Mouse (Mus musculus): ENCODE measurements around the gene Frmd6.

Frmd6 gene

DNA sequence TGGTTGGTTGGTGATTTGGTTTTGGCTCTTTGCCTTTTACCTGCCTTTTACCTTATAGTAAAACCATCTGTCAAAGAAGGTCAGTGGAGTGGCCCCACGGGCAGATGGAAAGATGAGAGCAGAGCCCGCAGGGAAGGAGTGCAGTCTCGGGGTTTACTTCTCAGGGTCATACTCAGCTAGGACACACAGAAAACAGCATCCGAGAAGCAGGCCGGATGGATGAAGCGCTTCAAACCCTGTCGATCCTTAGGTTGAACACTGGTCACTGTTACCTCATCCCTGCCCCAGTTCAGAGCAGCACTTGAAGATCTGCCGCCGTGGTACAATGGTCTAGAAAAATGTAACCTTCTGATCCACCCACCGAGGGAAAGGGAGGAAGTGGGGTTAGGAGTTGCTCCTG lies 79.2 kb downstream of the Frmd6 start:
- DNase-seq (ENCODE audit: low spot score) = no peak

GRCm38 (mm10) chr12:70906867-70907266 lies 81.6 kb downstream of the Frmd6 start:
- no peak for DNase-seq (ENCODE audit: low spot score)

DNA sequence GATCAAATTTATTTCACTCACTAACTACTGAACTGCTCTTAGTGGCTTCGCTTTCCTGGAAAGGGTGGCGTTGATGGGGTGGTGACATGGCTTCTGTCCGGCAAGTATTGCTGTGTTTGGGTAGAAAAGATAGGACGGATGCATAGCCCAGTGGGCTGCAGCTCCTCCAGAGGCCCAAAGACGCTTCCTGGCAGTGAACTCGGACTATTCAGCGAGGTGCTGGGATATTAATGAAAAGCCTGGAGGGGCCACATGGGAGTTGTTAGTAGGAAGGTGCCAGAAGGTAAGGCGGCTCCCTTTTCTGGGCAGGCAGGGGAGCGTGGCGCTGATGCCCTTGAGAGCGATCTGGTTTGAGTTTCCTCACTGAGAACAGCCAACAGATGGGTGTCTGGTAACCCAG lies 82.3 kb downstream of the Frmd6 start:
- no peak for DNase-seq (ENCODE audit: low spot score)

GRCm38 (mm10) chr12:70908076-70908475 lies 82.8 kb downstream of the Frmd6 start:
- DNase-seq (ENCODE audit: low spot score) = no peak

GRCm38 (mm10) chr12:70910241-70910720 lies 85.0 kb downstream of the Frmd6 start:
- peak; percentile 53 for DNase-seq (ENCODE audit: low spot score)

GRCm38 (mm10) chr12:70911029-70911428 lies 85.7 kb downstream of the Frmd6 start:
- no peak for DNase-seq (ENCODE audit: low spot score)

DNA sequence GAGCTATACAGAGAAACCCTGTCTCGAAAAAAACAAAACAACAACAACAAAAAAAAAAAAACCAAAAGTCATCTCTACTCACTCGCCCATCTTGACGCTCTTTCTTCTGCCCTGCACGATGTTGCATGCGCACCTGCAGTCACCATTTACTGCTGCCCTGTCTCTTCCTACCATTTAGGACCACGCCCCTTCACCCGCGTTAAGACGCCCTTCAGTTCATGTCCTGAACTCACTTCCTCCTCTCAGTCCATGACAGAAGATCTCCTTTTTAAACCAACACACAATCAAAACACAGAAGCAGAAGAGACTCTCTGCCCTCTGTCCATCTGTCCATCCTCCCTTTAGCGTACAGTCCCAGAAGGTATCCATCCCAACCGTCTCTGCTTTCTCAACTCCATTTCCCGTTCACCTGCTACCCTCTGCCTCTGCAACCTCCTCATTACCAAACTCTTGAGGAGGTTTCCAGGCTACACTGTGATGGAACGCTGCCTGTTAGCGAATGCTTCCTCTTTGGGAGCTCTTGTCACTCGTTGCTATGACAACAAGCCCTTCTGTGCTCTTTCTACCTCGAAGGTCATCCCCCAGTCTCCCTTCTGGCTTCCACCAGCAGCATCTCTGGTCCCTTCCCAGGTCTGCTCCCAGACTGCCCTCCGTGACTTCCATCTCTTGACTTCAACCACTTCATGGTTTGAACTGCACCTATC lies 86.5 kb downstream of the Frmd6 start:
- no peak for DNase-seq (ENCODE audit: low spot score)

GRCm38 (mm10) chr12:70913429-70913828 lies 88.1 kb downstream of the Frmd6 start:
- no peak for DNase-seq (ENCODE audit: low spot score)

DNA sequence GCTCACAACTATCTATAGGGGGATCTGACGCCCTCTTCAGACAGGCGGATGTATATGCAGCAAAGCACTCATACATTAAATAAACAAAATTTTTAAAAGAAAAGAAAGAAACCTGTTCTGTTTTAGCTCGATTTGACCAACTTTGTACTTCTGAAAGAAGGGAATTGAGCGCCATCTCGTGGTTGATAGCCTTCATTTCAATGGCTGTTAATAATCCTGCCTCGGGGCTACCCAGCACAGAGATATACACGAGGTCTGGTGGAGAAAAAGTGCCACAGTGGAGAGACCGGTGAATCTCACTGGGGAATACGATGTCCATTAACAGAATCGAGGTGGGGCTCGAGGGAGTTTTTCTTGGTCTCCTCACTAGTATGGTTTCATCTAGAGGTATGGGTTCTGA lies 89.1 kb downstream of the Frmd6 start:
- DNase-seq (ENCODE audit: low spot score) = no peak

GRCm38 (mm10) chr12:70929781-70930180 lies 104.5 kb downstream of the Frmd6 start:
- no peak for DNase-seq (ENCODE audit: low spot score)

DNA sequence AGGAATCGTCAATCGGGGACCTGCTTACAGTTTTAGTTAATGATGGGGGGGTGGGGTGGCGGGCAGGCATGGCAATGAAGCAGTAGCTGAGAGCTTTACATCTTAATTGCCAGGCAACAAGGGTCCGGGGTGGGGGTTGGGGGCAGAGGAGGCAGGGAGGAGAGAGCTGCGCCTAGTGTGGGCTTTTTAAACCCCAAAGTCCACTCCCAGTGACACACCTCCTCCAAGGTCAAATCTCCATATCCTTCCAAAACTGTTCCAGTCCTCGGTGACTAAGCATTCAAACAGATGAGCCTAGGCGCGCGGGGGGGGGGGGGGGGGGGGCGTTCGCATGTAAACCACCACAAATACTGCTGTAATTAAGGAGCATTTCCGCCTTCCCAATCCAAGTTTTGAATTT lies 111.8 kb downstream of the Frmd6 start:
- no peak for DNase-seq (ENCODE audit: low spot score)

GRCm38 (mm10) chr12:70937571-70938384 lies 112.5 kb downstream of the Frmd6 start, which contains the start of gene Actr10:
Gene Actr10, plus strand, starts transcription at chr12:70937857.
- DNase-seq (ENCODE audit: low spot score) = peak; percentile 55

- DNase-seq (ENCODE audit: low spot score) = no peak
Measured at GRCm38 (mm10) chr12:70940806-70941205, 115.5 kb downstream of the Frmd6 start.

GRCm38 (mm10) chr12:70944181-70944580 lies 118.9 kb downstream of the Frmd6 start:
- DNase-seq (ENCODE audit: low spot score) = no peak

DNA sequence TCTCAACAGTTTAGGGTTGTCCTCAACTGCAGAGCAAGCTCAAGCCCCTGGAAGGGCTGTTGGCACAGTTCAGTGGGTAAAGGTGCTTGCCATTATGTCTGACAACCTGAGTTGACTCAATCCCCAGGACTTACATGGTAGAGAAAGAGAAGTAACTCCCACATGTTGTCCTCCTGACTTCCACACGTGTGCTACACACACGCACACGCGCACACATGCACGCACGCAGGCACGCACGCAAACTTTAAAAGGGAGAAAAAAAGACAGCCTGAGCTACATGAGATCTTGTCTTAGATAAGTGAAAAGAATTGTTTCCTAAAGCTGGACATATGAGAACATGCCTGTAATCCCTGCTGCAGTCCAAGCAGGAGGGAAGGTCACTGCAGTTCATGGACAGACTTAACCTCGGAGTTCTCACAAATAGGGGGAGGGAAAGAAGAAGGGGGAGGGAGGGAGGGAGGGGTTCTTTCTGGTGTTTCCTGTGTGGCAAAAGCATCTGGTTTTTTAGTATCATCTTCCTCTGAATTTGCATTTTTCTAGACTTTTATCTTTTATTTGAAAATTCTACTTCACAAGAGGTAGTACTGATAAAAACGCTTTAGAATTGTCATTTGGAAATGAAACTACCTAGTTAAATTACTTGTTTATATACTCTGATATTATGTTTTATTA lies 121.4 kb downstream of the Frmd6 start:
- DNase-seq (ENCODE audit: low spot score) = no peak

All from layer of hippocampus, adult 9-10 months (tissue).